Mouse (Mus musculus) left cerebral cortex, adult 9 months (tissue): ENCODE results near the gene Zfp286.

Experiments used
- DNase-seq, 2 experiments: peaks; one replicate each; pipeline ENCODE4 v3.0.0; 2022; ENCODE audit warnings: low spot score in 2 of 2

Zfp286 gene

GRCm38 (mm10) chr11:62788935-62789616 lies at the start of gene Zfp286:
TSS of gene Zfp286 (minus strand) at chr11:62789462.
- peak; percentile 84 to 95 for DNase-seq

- no peak for DNase-seq
These were observed 42.6 kb upstream of the Zfp286 start for GRCm38 (mm10) chr11:62831906-62832305.

DNA sequence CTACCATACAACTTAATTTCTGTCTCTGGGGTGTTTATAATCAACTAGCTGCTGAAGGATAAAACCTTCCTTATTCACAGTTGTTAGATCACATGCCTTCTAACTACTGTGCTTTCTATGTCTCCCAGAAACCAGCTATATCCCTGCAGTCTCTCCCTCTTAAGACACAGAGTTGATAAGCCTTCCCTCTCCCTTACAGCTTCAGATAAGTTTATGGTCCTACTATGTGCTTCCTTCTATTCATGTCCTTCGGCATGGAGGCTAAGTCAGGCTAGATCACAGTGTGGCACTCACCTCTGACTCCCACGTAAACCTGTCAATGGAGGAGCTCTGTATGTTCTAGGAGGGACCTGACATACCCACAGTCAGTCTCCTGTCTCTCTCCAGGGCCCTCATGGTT lies 41.1 kb upstream of the Zfp286 start:
- no peak for DNase-seq

DNA sequence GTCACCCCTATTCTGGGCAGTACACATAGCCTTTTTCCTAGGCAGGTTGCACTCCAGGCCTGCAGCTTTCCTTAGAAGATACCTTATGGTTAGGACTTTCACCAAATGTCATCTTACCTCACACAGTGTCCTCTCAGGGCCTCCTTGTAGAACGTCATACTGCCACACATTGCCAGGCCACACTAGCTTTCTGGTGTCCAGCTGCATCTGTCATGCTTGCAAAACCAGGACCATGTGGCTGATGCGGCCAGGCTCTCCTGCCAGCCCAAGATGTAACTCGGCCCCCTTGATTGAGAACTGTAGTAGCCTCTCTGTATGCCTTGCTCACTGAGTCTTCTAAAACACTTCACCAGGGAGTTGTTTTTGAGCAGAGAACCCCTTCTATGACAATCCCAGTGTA lies 38.6 kb upstream of the Zfp286 start:
- DNase-seq, result no peak

DNA sequence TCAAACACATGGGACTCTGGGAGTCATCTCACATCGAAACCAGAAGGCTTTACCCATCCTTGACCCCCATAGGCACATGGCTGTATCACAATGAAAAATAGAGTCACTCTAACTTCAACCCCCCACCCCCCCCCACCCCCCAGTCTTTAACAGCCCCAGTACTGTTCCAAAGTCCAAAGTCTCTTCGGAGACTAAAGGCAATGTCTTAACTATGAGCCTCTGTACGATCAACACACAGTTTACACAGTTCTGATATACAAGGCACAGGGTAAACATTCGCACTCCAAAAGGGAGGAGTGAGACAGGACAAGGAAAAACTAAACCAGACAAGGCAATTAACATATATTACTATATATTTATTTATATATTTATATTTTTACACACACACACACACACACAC lies 37.9 kb upstream of the Zfp286 start:
- DNase-seq, result no peak

DNA sequence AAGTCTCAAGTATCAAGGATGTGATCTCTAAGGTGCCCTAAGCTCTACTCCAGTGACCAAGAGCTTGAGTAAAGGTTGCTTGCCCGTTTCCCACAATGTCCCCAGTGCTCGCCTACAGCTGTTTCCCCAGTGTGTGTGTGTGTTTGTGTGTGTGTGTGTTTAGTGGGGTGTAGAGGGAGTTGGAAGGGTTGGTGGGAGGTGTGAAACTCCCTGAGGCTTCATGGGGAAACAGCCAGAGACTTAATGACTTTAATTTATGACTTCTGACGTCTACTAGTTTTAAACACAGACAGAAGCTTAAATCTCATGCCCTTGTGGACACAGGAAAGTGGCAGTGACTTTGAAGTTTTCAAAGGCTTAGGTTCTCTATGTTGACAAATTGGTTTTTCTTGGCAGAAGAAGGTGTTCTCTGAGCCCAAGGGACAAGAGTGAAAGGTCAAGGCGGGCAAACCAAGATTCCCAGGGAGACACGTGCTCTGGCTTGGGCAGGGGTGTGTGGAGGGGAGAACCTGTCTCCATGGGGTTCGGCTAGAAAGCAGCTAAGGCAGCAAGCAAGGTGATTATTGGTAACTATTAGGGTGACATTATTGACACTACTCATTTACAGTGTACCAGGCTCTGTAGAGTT lies 37.0 kb upstream of the Zfp286 start:
- no peak for DNase-seq

- no peak for DNase-seq
These were observed 36.2 kb upstream of the Zfp286 start for GRCm38 (mm10) chr11:62825222-62826105.

GRCm38 (mm10) chr11:62824211-62824610 lies 34.9 kb upstream of the Zfp286 start:
- DNase-seq, result no peak

GRCm38 (mm10) chr11:62821893-62822292 lies 32.6 kb upstream of the Zfp286 start:
- no peak for DNase-seq

- DNase-seq, result no peak
These were observed 31.6 kb upstream of the Zfp286 start for GRCm38 (mm10) chr11:62820661-62821437.

GRCm38 (mm10) chr11:62820059-62820541 lies 30.8 kb upstream of the Zfp286 start, which contains the start of gene Trim16:
TSS of gene Trim16 (plus strand) at chr11:62820231.
- peak; percentile 5 to 30 for DNase-seq

DNA sequence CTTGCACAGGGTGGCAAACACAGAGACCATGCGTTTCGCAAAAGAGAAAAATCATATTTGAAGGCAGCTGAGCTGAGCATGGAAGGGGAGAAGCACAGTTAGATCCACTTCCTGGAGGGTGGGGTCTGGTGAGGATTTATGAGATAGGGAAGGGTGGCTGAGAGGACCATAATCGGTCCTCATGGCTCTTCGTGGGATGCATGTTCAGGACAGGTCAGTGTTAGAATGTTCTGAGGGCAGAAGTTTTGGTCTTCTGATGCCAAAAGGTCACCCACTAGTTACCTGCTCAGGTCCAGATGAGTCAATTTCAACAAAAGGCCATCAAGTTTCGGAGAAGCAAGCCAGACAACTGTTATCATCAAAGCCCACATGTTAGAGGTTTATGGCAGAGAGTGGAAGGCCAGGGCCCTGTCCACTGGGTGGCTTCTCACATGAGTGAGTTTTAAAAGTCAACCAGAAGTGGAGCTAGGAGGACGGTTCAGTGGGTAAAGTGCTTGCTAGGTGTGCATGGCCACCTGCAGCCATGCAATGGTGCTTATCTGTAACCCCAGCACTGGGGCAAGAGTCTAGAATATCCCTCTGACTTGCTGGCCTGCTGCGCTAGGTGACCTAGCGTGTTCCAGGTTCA lies 29.9 kb upstream of the Zfp286 start:
- DNase-seq, result no peak

DNA sequence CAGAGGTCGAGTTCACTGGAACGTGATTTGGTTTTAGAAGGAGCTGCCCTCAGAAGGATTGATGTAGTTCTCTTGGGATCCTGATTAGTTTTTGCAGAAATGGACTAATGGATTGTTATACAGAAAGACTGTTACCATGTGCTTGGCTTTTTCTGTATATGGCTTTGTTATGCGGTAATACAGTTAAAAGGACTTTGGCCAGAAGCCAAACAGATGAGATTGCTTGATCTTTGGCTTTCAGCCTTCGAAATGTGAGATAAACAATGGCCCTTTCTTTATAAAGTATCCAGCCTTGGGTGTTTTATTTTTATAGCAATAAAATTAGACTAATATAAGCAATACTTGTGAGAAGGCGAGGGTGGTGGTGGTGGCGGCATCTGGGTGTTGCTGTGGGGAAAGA lies 27.3 kb upstream of the Zfp286 start:
- no peak for DNase-seq

DNA sequence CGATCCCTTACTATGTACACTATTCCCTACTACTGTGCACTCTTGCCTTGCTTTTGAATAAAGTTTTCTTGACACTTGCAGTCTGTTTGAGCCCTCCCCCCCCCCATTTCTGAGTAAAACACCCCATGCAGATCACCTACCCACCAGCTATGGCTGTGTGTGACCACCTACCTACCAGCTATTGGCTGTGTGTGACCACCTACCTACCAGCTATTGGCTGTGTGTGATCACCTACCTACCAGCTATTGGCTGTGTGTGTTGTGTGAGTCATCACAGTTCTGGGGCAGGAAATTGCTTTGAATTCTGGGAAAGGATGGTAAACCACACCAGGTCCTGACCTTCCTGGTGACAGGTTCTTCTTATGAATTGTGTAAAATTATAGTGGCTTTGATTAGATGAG lies 26.2 kb upstream of the Zfp286 start:
- no peak for DNase-seq

- no peak for DNase-seq
These were observed 25.4 kb upstream of the Zfp286 start for GRCm38 (mm10) chr11:62814625-62815024.

- no peak for DNase-seq
These were observed 24.8 kb upstream of the Zfp286 start for GRCm38 (mm10) chr11:62813970-62814624.

- no peak for DNase-seq
These were observed 24.2 kb upstream of the Zfp286 start for GRCm38 (mm10) chr11:62813497-62813896.

GRCm38 (mm10) chr11:62812268-62812667 lies 23.0 kb upstream of the Zfp286 start:
- DNase-seq, result no peak

- DNase-seq, result no peak
These were observed 19.9 kb upstream of the Zfp286 start for GRCm38 (mm10) chr11:62809201-62809600.

DNA sequence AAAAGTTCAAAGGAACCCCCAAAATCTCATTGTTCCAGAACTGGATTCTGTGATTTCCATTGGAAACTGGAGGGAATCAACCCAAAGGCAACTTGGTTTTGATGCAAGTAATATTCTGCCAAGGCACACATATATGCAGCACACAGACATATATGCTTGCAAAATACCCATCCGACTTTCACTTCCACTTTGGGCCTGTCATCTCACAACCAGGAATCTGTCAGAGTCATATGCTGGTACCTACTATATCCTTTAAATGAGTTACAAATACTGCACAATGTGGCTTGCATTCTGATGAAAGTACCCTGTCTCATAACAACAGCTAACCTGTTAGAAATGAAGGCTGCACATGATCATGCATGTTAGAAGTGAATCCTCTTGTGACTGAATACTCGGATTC lies 18.7 kb upstream of the Zfp286 start:
- no peak for DNase-seq

GRCm38 (mm10) chr11:62804119-62804518 lies 14.9 kb upstream of the Zfp286 start:
- DNase-seq, result no peak
